Mouse (Mus musculus): Measurements from ENCODE around the gene Tnni2.

GRCm38 (mm10) chr7:142484780-142485179 lies 43.2 kb downstream of the Tnni2 start:
- TF ChIP-seq POLR2A (IDR thresholded peaks at IDR 0.05; ENCODE audit: insufficient read depth, low read length) = no peak
- TF ChIP-seq CTCF (IDR thresholded peaks at IDR 0.05; ENCODE audit: low read depth, low read length) = no peak
- TF ChIP-seq EP300 (IDR thresholded peaks at IDR 0.05; ENCODE audit: insufficient read depth, low read depth, low read length) = no peak

Data from ES-Bruce4 (cell line).